Mouse (Mus musculus): ENCODE results near the gene Ppp1r9b. TPM values are rescaled to one million over a fixed set of nuclear protein-coding genes. Genes with fewer than 3 reads are reported as not detected.
"Not testable (repeated sequence)": the region's sequence is repeated elsewhere in the genome, so short reads cannot be mapped to it uniquely, and the experiment has no call there.

Gene Ppp1r9b
- total RNA-seq (2021), result 100 to 1,000 TPM; 505 to 506 TPM
- long read RNA-seq, experiment 1, full-length matches to known transcripts, result 78 of 136 reads
- long read RNA-seq, experiment 1, partial matches to known transcripts, result 57 of 136 reads
- long read RNA-seq, experiment 1, other reads (novel, unspliced or antisense), result 1 of 136 reads
- long read RNA-seq, experiment 2, full-length matches to known transcripts, result 64 of 108 reads
- long read RNA-seq, experiment 2, partial matches to known transcripts, result 43 of 108 reads
- long read RNA-seq, experiment 2, other reads (novel, unspliced or antisense), result 1 of 108 reads

- peak; percentile 92 to 93 for DNase-seq (ENCODE audit: low spot score in 2 of 2)
- intact Hi-C loops (cut with DNase I), result no loop called here
Observed at GRCm38 (mm10) chr11:94990749-94991577, at the start of gene Ppp1r9b. Gene Ppp1r9b, plus strand, starts transcription at chr11:94991035.

- DNase-seq (ENCODE audit: low spot score in 2 of 2), result no peak
- intact Hi-C loops (cut with DNase I), result no loop called here
Observed at GRCm38 (mm10) chr11:94941121-94941520, 49.7 kb upstream of the Ppp1r9b start.

- intact Hi-C loops (cut with DNase I), result no loop called here
- DNase-seq (ENCODE audit: low spot score in 2 of 2), result no peak
Observed at GRCm38 (mm10) chr11:94941776-94942175, 49.1 kb upstream of the Ppp1r9b start.

- peak in 1 of 2 experiments; percentile 40 for DNase-seq (ENCODE audit: low spot score in 2 of 2)
- intact Hi-C loops (cut with DNase I), result no loop called here
Observed at GRCm38 (mm10) chr11:94942282-94943023, 48.4 kb upstream of the Ppp1r9b start.

GRCm38 (mm10) chr11:94943054-94943453 lies 47.8 kb upstream of the Ppp1r9b start:
- no peak for DNase-seq (ENCODE audit: low spot score in 2 of 2)
- intact Hi-C loops (cut with DNase I), result no loop called here

GRCm38 (mm10) chr11:94944295-94944694 lies 46.5 kb upstream of the Ppp1r9b start:
- intact Hi-C loops (cut with DNase I), result no loop called here
- DNase-seq (ENCODE audit: low spot score in 2 of 2), result no peak

GRCm38 (mm10) chr11:94945236-94945635 lies 45.6 kb upstream of the Ppp1r9b start:
- intact Hi-C loops (cut with DNase I), result no loop called here
- no peak for DNase-seq (ENCODE audit: low spot score in 2 of 2)

- DNase-seq (ENCODE audit: low spot score in 2 of 2), result no peak
- intact Hi-C loops (cut with DNase I), result no loop called here
Observed at GRCm38 (mm10) chr11:94952169-94952568, 38.7 kb upstream of the Ppp1r9b start.

- no peak for DNase-seq (ENCODE audit: low spot score in 2 of 2)
- intact Hi-C loops (cut with DNase I), result no loop called here
Observed at GRCm38 (mm10) chr11:94955103-94955502, 35.7 kb upstream of the Ppp1r9b start.

- intact Hi-C loops (cut with DNase I), result no loop called here
- DNase-seq (ENCODE audit: low spot score in 2 of 2), result no peak
Observed at GRCm38 (mm10) chr11:94957693-94958064, 33.2 kb upstream of the Ppp1r9b start.

GRCm38 (mm10) chr11:94958065-94958858 lies 32.6 kb upstream of the Ppp1r9b start:
- peak; percentile 55 to 56 for DNase-seq (ENCODE audit: low spot score in 2 of 2)

GRCm38 (mm10) chr11:94962534-94963101 lies 28.2 kb upstream of the Ppp1r9b start:
- DNase-seq (ENCODE audit: low spot score in 2 of 2), result no peak
- intact Hi-C loops (cut with DNase I), result no loop called here

More at GRCm38 (mm10) chr11:94958065-94958858, 32.6 kb upstream of the Ppp1r9b start:
- intact Hi-C loops (cut with DNase I), result no loop called here

- no peak for DNase-seq (ENCODE audit: low spot score in 2 of 2)
- intact Hi-C loops (cut with DNase I), result no loop called here
Observed at GRCm38 (mm10) chr11:94967419-94967818, 23.4 kb upstream of the Ppp1r9b start, which contains the start of gene Hils1. Gene Hils1, plus strand, starts transcription at chr11:94967593.

- intact Hi-C loops (cut with DNase I), result no loop called here
- DNase-seq (ENCODE audit: low spot score in 2 of 2), result no peak
Observed at GRCm38 (mm10) chr11:94968187-94968586, 22.6 kb upstream of the Ppp1r9b start.

GRCm38 (mm10) chr11:94969709-94970108 lies 21.1 kb upstream of the Ppp1r9b start:
- not testable (repeated sequence) for DNase-seq (ENCODE audit: low spot score in 2 of 2)
- intact Hi-C loops (cut with DNase I), result loop anchor here (1.0 kb wide), 1 partner anchor 30 kb away; no protein-coding TSS in a partner anchor

- DNase-seq (ENCODE audit: low spot score in 2 of 2), result peak; percentile 87 to 95
- intact Hi-C loops (cut with DNase I), result loop anchor here (1.0 kb wide), 1 partner anchor 31 kb away; no protein-coding TSS in a partner anchor
Observed at GRCm38 (mm10) chr11:94970210-94970943, 20.5 kb upstream of the Ppp1r9b start.

- intact Hi-C loops (cut with DNase I), result no loop called here
- no peak for DNase-seq (ENCODE audit: low spot score in 2 of 2)
Observed at GRCm38 (mm10) chr11:94971895-94972615, 18.8 kb upstream of the Ppp1r9b start.
